Mouse (Mus musculus): Measurements from ENCODE around the gene Tmem62. TPM values are rescaled to one million over a fixed set of nuclear protein-coding genes. Genes with fewer than 3 reads are reported as not detected.

The Tmem62 gene
- polyA plus RNA-seq, 1 experiment from 2014 or later, result 13.8 TPM

- Histone ChIP-seq H3K9ac (replicated peaks; ENCODE audit: low read length) (no peak overlapping the region), H3K4me1 (ENCODE audit: control insufficient read depth, insufficient read depth, low read length) (peaks cover 5% of the 10 kb centered on the region), H3K27me3 (ENCODE audit: control insufficient read depth, insufficient read depth, low read length) (no peaks in the 10 kb centered on the region), H3K4me2 (ENCODE audit: low read length) (no peak overlapping the region), H3K9me3 (ENCODE audit: control insufficient read depth, low read length) (no peaks in the 10 kb centered on the region), H3K36me3 (ENCODE audit: control insufficient read depth, insufficient read depth, low read length) (0 out of 2 replicates have a peak, but pooled peaks cover 7% of the 10 kb centered on the region), H3K27ac (replicated peaks; ENCODE audit: low read depth, low read length) (no peak overlapping the region), H3K4me3 (replicated peaks; ENCODE audit: low read depth, low read length) (no peak overlapping the region)
- DNase-seq, result no peak
- ATAC-seq (ENCODE audit: low FRiP score, low TSS enrichment), result no peak
- 83% methylated on average over 7 of the region's 7 CpGs for WGBS
Measured at GRCm38 (mm10) chr2:121004018-121004811, 27.4 kb downstream of the Tmem62 start.

- 94% methylated on average over 1 of the region's 1 CpGs for WGBS
- Histone ChIP-seq H3K4me2 (ENCODE audit: low read length) (no peak overlapping the region), H3K4me3 (replicated peaks; ENCODE audit: low read depth, low read length) (no peak overlapping the region), H3K27ac (replicated peaks; ENCODE audit: low read depth, low read length) (no peak overlapping the region), H3K36me3 (ENCODE audit: control insufficient read depth, insufficient read depth, low read length) (peaks cover 15% of the 10 kb centered on the region), H3K27me3 (ENCODE audit: control insufficient read depth, insufficient read depth, low read length) (no peaks in the 10 kb centered on the region), H3K9me3 (ENCODE audit: control insufficient read depth, low read length) (no peaks in the 10 kb centered on the region), H3K9ac (replicated peaks; ENCODE audit: low read length) (no peak overlapping the region), H3K4me1 (ENCODE audit: control insufficient read depth, insufficient read depth, low read length) (peaks cover 10% of the 10 kb centered on the region)
- DNase-seq (no peak), ATAC-seq (ENCODE audit: low FRiP score, low TSS enrichment) (no peak)
Measured at GRCm38 (mm10) chr2:121006986-121007385, 30.2 kb downstream of the Tmem62 start.

DNA sequence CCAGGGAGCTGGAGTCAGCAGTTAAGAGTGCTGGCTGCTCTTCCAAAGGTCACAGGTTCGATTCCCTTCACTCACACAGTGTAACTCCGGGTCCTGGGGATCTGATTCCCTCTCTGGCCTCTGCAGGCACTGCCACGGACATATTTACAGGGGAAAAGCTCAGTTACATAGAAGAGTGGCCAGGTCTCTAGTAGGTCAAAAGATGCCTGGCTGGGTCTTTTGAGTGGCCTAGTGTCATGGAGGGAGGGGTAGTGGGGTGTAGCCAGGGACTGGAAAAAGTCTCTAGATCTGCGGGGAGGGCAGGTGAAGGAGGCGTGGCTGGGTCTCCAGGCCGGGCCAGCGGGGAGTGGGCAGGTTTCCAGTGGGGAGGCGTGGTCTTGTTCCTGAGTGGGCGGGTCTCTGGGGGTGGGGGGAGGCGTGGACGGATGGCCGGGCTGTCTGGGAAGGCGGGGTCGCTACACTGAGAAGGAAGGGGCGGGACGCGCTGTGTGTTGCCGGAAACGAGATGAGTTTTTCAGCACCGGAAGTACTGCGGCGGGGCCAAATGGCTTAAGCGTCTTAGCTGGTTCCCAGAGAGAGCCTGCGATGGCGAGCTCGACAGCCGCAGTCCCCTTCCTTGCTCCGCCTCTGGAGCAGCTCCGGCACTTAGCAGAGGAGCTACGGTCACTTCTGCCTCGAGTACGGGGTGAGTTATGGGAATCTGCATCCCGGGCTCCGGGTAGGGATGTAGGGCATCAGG lies 31.3 kb downstream of the Tmem62 start, which contains the start of gene Ccndbp1:
Gene Ccndbp1, plus strand, starts transcription at position 479 of the 739 bp plus-strand sequence.
- H3K4me3 ChIP-seq (replicated peaks; ENCODE audit: low read depth, low read length), result peak within 1 kb of the TSS; percentile 60
- H3K4me2 ChIP-seq (ENCODE audit: low read length), result peak within 1 kb of the TSS; percentile 85
- DNase-seq (peak; percentile 93), ATAC-seq (ENCODE audit: low FRiP score, low TSS enrichment) (peak; percentile 94)
- H3K9ac ChIP-seq (replicated peaks; ENCODE audit: low read length), result peak within 1 kb of the TSS; percentile 66
- whole genome bisulfite sequencing, result 2% methylated on average over 34 of the region's 34 CpGs
- peak within 1 kb of the TSS; percentile 60 for H3K27ac ChIP-seq (replicated peaks; ENCODE audit: low read depth, low read length)
- H3K9me3 ChIP-seq (ENCODE audit: control insufficient read depth, low read length), result no peaks in the 10 kb centered on the region
- H3K36me3 ChIP-seq (ENCODE audit: control insufficient read depth, insufficient read depth, low read length), result peaks cover 25% of the 10 kb centered on the region
- no peaks in the 10 kb centered on the region for H3K27me3 ChIP-seq (ENCODE audit: control insufficient read depth, insufficient read depth, low read length)
- peaks cover 10% of the 10 kb centered on the region for H3K4me1 ChIP-seq (ENCODE audit: control insufficient read depth, insufficient read depth, low read length)

GRCm38 (mm10) chr2:121008664-121009007 lies 31.8 kb downstream of the Tmem62 start:
- WGBS, result under 1% methylated on average over 12 of the region's 12 CpGs
- Histone ChIP-seq H3K9me3 (ENCODE audit: control insufficient read depth, low read length) (no peaks in the 10 kb centered on the region), H3K9ac (replicated peaks; ENCODE audit: low read length) (peak overlapping the region; percentile 66), H3K27ac (replicated peaks; ENCODE audit: low read depth, low read length) (peak overlapping the region; percentile 60; the same call in 1 of the 2 replicates), H3K4me2 (ENCODE audit: low read length) (peak overlapping the region; percentile 85), H3K4me3 (replicated peaks; ENCODE audit: low read depth, low read length) (peak overlapping the region; percentile 60), H3K36me3 (ENCODE audit: control insufficient read depth, insufficient read depth, low read length) (peaks cover 29% of the 10 kb centered on the region), H3K4me1 (ENCODE audit: control insufficient read depth, insufficient read depth, low read length) (peaks cover 10% of the 10 kb centered on the region), H3K27me3 (ENCODE audit: control insufficient read depth, insufficient read depth, low read length) (no peaks in the 10 kb centered on the region)
- ATAC-seq (ENCODE audit: low FRiP score, low TSS enrichment) (no peak), DNase-seq (no peak)

DNA sequence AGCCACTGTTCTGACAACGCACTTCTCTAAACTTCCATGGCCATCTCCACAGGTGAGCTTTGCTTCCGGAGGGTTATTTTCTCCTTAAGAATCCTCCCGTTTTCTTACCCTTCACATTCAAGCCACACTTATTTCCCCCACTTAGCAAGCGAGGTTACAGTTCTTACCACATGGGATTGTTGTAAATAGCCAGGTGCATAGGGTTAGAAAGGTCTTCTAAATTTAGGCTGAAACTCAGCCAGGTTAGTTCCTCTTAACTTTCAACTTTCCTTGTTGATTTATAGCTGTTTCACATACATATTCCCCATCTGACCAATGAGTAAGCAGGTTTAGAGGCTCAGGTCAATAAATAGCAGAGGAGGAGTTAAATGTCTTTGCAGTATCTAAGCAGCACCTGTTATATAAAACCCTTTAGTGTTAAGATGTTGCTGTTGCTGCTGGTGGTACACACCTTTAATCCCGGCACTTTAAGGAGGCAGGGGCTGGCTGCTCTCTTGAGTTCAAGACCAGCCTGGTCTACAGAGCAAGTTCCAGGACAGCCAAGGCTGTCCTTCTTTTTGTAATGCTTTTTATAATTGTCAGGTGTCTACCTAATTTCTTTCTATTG lies 32.4 kb downstream of the Tmem62 start:
- peak overlapping the region; percentile 66 for H3K9ac ChIP-seq (replicated peaks; ENCODE audit: low read length)
- H3K4me2 ChIP-seq (ENCODE audit: low read length), result peak overlapping the region; percentile 85
- ATAC-seq (ENCODE audit: low FRiP score, low TSS enrichment) (no peak), DNase-seq (no peak)
- H3K36me3 ChIP-seq (ENCODE audit: control insufficient read depth, insufficient read depth, low read length), result peaks cover 33% of the 10 kb centered on the region
- H3K27me3 ChIP-seq (ENCODE audit: control insufficient read depth, insufficient read depth, low read length), result no peaks in the 10 kb centered on the region
- 23% methylated on average over 5 of the region's 5 CpGs for WGBS
- no peaks in the 10 kb centered on the region for H3K9me3 ChIP-seq (ENCODE audit: control insufficient read depth, low read length)
- H3K27ac ChIP-seq (replicated peaks; ENCODE audit: low read depth, low read length), result no peak overlapping the region
- peak overlapping the region; percentile 60 for H3K4me3 ChIP-seq (replicated peaks; ENCODE audit: low read depth, low read length)
- peaks cover 10% of the 10 kb centered on the region for H3K4me1 ChIP-seq (ENCODE audit: control insufficient read depth, insufficient read depth, low read length)

DNA sequence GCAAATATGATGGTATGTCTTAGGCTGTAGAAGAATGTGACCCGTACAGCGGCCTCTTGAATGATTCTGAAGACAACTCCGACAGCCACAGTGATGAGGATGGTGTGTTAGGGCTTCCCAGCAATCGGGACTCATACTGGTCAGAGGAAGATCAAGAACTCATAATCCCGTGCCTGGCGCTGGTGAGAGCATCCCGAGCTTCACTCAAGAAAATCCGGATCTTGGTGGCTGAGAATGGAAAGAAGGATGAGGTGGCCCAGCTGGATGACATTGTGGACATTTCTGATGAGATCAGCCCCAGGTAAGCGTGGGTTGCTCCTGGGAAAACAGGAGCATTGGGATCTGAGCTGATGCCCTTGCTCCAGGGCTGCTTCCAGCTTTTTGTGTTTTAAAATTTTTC lies 35.9 kb downstream of the Tmem62 start:
- ATAC-seq (ENCODE audit: low FRiP score, low TSS enrichment) (no peak), DNase-seq (no peak)
- Histone ChIP-seq H3K9me3 (ENCODE audit: control insufficient read depth, low read length) (no peaks in the 10 kb centered on the region), H3K27me3 (ENCODE audit: control insufficient read depth, insufficient read depth, low read length) (no peaks in the 10 kb centered on the region), H3K9ac (replicated peaks; ENCODE audit: low read length) (no peak overlapping the region), H3K4me2 (ENCODE audit: low read length) (no peak overlapping the region), H3K36me3 (ENCODE audit: control insufficient read depth, insufficient read depth, low read length) (peaks cover 61% of the 10 kb centered on the region), H3K4me3 (replicated peaks; ENCODE audit: low read depth, low read length) (no peak overlapping the region), H3K27ac (replicated peaks; ENCODE audit: low read depth, low read length) (no peak overlapping the region), H3K4me1 (ENCODE audit: control insufficient read depth, insufficient read depth, low read length) (peaks cover 10% of the 10 kb centered on the region)
- 92% methylated on average over 9 of the region's 9 CpGs for WGBS

GRCm38 (mm10) chr2:121015507-121015906 lies 38.7 kb downstream of the Tmem62 start:
- Histone ChIP-seq H3K4me1 (ENCODE audit: control insufficient read depth, insufficient read depth, low read length) (no peaks in the 10 kb centered on the region), H3K36me3 (ENCODE audit: control insufficient read depth, insufficient read depth, low read length) (peaks cover 63% of the 10 kb centered on the region), H3K27ac (replicated peaks; ENCODE audit: low read depth, low read length) (no peak overlapping the region), H3K27me3 (ENCODE audit: control insufficient read depth, insufficient read depth, low read length) (no peaks in the 10 kb centered on the region), H3K9me3 (ENCODE audit: control insufficient read depth, low read length) (no peaks in the 10 kb centered on the region), H3K4me2 (ENCODE audit: low read length) (no peak overlapping the region), H3K4me3 (replicated peaks; ENCODE audit: low read depth, low read length) (no peak overlapping the region), H3K9ac (replicated peaks; ENCODE audit: low read length) (no peak overlapping the region)
- DNase-seq (no peak), ATAC-seq (ENCODE audit: low FRiP score, low TSS enrichment) (no peak)
- WGBS, result 86% methylated on average over 2 of the region's 2 CpGs

- Histone ChIP-seq H3K4me2 (ENCODE audit: low read length) (no peak overlapping the region), H3K36me3 (ENCODE audit: control insufficient read depth, insufficient read depth, low read length) (peaks cover 58% of the 10 kb centered on the region), H3K9me3 (ENCODE audit: control insufficient read depth, low read length) (no peaks in the 10 kb centered on the region), H3K4me1 (ENCODE audit: control insufficient read depth, insufficient read depth, low read length) (no peaks in the 10 kb centered on the region), H3K27me3 (ENCODE audit: control insufficient read depth, insufficient read depth, low read length) (no peaks in the 10 kb centered on the region), H3K27ac (replicated peaks; ENCODE audit: low read depth, low read length) (no peak overlapping the region), H3K4me3 (replicated peaks; ENCODE audit: low read depth, low read length) (no peak overlapping the region), H3K9ac (replicated peaks; ENCODE audit: low read length) (no peak overlapping the region)
- DNase-seq (no peak), ATAC-seq (ENCODE audit: low FRiP score, low TSS enrichment) (no peak)
- 84% methylated on average over 9 of the region's 9 CpGs for WGBS
Measured at GRCm38 (mm10) chr2:121016226-121016625, 39.4 kb downstream of the Tmem62 start.
